8 mouse cellular contexts compared by ENCODE assay signal in the genomic region with DNA sequence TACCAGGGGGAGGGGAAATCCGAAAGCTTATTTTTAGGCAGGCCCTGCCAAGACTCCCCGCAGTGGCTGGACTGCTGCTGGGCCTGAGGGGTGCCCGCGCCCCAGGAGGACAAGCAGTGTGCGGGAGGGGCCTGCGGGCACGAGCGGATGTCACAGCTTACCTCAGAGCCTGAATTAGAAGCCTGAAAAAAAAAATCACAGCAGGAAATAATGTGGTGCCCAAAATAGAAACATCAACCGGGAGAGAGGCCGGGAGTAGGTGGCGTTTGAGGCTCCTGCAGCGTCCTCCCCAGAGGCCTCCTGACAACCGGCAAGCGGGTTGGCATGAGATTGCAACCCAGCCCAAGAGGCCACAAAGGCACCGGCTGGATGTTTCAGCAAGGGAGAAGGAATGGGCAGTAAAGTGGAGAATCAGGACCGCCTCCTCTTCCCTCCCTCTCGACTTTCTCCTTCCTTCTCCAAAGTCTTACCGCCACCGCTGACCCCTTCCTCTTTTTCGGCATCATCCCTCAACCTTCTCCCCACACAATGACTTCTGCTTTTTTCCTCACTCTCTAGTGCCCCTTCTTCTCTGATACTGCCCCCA. TPM values are rescaled to one million over a fixed set of nuclear protein-coding genes. Genes with fewer than 3 reads are reported as not detected.
DNase-seq lines count a peak whose midpoint lies in the region; ATAC-seq and TF ChIP-seq lines count a peak whose summit lies in the region.

No protein-coding gene starts in this region.

- peaks cover 4% of the 10 kb centered on the region; the same call in 1 of the 2 replicates for H3K4me1 ChIP-seq in neural tube, embryonic 12.5 days
- peaks cover 10% of the 10 kb centered on the region for H3K4me1 ChIP-seq in cortical plate, adult 2 months (ENCODE audit: control insufficient read depth, insufficient read depth, low read length)
- peaks cover 41% of the 10 kb centered on the region for H3K4me1 ChIP-seq in heart, embryonic 15.5 days (replicated peaks)
- H3K4me1 ChIP-seq in lung, adult 2 months (ENCODE audit: control insufficient read depth, insufficient read depth, low read length), result peaks cover 13% of the 10 kb centered on the region

- no peaks in the 10 kb centered on the region for H3K9me3 ChIP-seq in neural tube, embryonic 12.5 days
- H3K9me3 ChIP-seq in heart, embryonic 15.5 days (replicated peaks), result no peaks in the 10 kb centered on the region

- no peak for TF ChIP-seq POLR2A in cortical plate, adult 2 months (IDR thresholded peaks at IDR 0.05; ENCODE audit: extremely low read depth, insufficient read depth, low read length)
- no peak for TF ChIP-seq POLR2A in lung, adult 2 months (IDR thresholded peaks at IDR 0.05; ENCODE audit: borderline replicate concordance, extremely low read depth, low read depth, low read length)

- no peak for ATAC-seq in neural tube, embryonic 12.5 days (ENCODE audit: low FRiP score, low read depth)
- ATAC-seq in heart, embryonic 15.5 days (replicated peaks; ENCODE audit: insufficient number of reproducible peaks, insufficient read depth, low FRiP score, low read depth), result peak; percentile 89
- ATAC-seq in neutrophil, adult 5-6 weeks (ENCODE audit: extremely low read depth, insufficient number of reproducible peaks, low FRiP score, poor library complexity, severe bottlenecking), result peak; percentile 90

- no peak overlapping the region for H3K27ac ChIP-seq in neural tube, embryonic 12.5 days
- H3K27ac ChIP-seq in cortical plate, adult 2 months (ENCODE audit: insufficient read depth, low read length), result 0 out of 2 replicates have a peak overlapping the region, but pooled peaks have one; percentile 57
- peak overlapping the region; percentile 96 for H3K27ac ChIP-seq in heart, embryonic 15.5 days

- H3K9ac ChIP-seq in neural tube, embryonic 12.5 days, result 0 out of 2 replicates have a peak overlapping the region, but pooled peaks have one; percentile 33
- peak overlapping the region; percentile 52 for H3K9ac ChIP-seq in heart, embryonic 15.5 days

- WGBS in neural tube, embryonic 12.5 days, result 14% methylated on average over 20 of the region's 20 CpGs
- 3% methylated on average over 20 of the region's 20 CpGs for WGBS in heart, embryonic 15.5 days
- 6% methylated on average over 20 of the region's 20 CpGs for WGBS in lung, adult 2 months

- H3K4me2 ChIP-seq in neural tube, embryonic 12.5 days (replicated peaks), result peak overlapping the region; percentile 40
- H3K4me2 ChIP-seq in heart, embryonic 15.5 days, result peak overlapping the region; percentile 58

- H3K4me3 ChIP-seq in neural tube, embryonic 12.5 days, result no peak overlapping the region
- H3K4me3 ChIP-seq in cortical plate, adult 2 months (ENCODE audit: insufficient read depth, low read length), result no peak overlapping the region
- H3K4me3 ChIP-seq in heart, embryonic 15.5 days, result peak overlapping the region; percentile 32
- peak overlapping the region; percentile 33 for H3K4me3 ChIP-seq in lung, adult 2 months (replicated peaks; ENCODE audit: extremely low read depth, low read depth, low read length)

- DNase-seq in neural tube, embryonic 10.5 days (ENCODE audit: extremely low spot score, low spot score), result no peak
- peak; percentile 76 for DNase-seq in kidney, postnatal 10 days
- no peak for DNase-seq in lung, adult 2 months
- no peak for DNase-seq in thymus, postnatal 36 days

- H3K27me3 ChIP-seq in neural tube, embryonic 12.5 days (replicated peaks), result no peaks in the 10 kb centered on the region
- no peaks in the 10 kb centered on the region for H3K27me3 ChIP-seq in heart, embryonic 15.5 days

- no peak for TF ChIP-seq CTCF in cortical plate, adult 2 months (IDR thresholded peaks at IDR 0.05; ENCODE audit: extremely low read depth, insufficient read depth, low read length)
- no peak for TF ChIP-seq CTCF in lung, adult 2 months (IDR thresholded peaks at IDR 0.05; ENCODE audit: insufficient read depth, low read length)

- H3K36me3 ChIP-seq in neural tube, embryonic 12.5 days, result no peaks in the 10 kb centered on the region
- no peaks in the 10 kb centered on the region for H3K36me3 ChIP-seq in heart, embryonic 15.5 days

RNA-seq across cellular contexts. Expression of a gene that starts 25.6 kb away (rescaled TPM):
- polyA plus RNA-seq in neural tube, embryonic 12.5 days (2016; fragmentation: Nextera tagmentation; extraction: Ambion mirVana), result 197 and 201 TPM in 2 replicates
- polyA plus RNA-seq in cortical plate, adult 2 months (2012; rRNA removed), result 108 and 111 TPM in 2 replicates
- polyA plus RNA-seq in heart, embryonic 15.5 days (2015; fragmentation: Nextera tagmentation; extraction: Ambion mirVana), result 344 and 459 TPM in 2 replicates
- polyA plus RNA-seq in lung, adult 2 months (2012; rRNA removed), result 15.9 and 19.5 TPM in 2 replicates
- total RNA-seq in neutrophil, adult 5-6 weeks (2017), result 244 and 247 TPM in 2 replicates

RNA-seq across cellular contexts. Expression of a gene that starts 43.5 kb away (rescaled TPM):
- polyA plus RNA-seq in neural tube, embryonic 12.5 days (2016; fragmentation: Nextera tagmentation; extraction: Ambion mirVana), result 29.5 and 30.8 TPM in 2 replicates
- polyA plus RNA-seq in cortical plate, adult 2 months (2012; rRNA removed), result 14.2 and 15.5 TPM in 2 replicates
- polyA plus RNA-seq in heart, embryonic 15.5 days (2015; fragmentation: Nextera tagmentation; extraction: Ambion mirVana), result 15.6 and 19.2 TPM in 2 replicates
- 10.9 and 13.3 TPM in 2 replicates for polyA plus RNA-seq in lung, adult 2 months (2012; rRNA removed)
- 15.3 and 16.2 TPM in 2 replicates for total RNA-seq in neutrophil, adult 5-6 weeks (2017)

RNA-seq across cellular contexts. Expression of a gene that starts 44.3 kb away (rescaled TPM):
- 36.5 and 40.7 TPM in 2 replicates for polyA plus RNA-seq in neural tube, embryonic 12.5 days (2016; fragmentation: Nextera tagmentation; extraction: Ambion mirVana)
- polyA plus RNA-seq in cortical plate, adult 2 months (2012; rRNA removed), result 26.0 and 26.9 TPM in 2 replicates
- 20.0 and 23.0 TPM in 2 replicates for polyA plus RNA-seq in heart, embryonic 15.5 days (2015; fragmentation: Nextera tagmentation; extraction: Ambion mirVana)
- polyA plus RNA-seq in lung, adult 2 months (2012; rRNA removed), result 13.4 and 15.8 TPM in 2 replicates
- total RNA-seq in neutrophil, adult 5-6 weeks (2017), result 97.4 and 104 TPM in 2 replicates

Comparison
In these comparisons a context has a peak if more than half of its experiments do, and no peak if none do; other contexts are left out.
1. H3K4me3 ChIP-seq: peak in heart, embryonic 15.5 days (single experiment) and lung, adult 2 months (single experiment); none in neural tube, embryonic 12.5 days (single experiment) and cortical plate, adult 2 months (single experiment).